ENCODE assay signal across 23 mouse cellular contexts in genomic region chr15:100415684-100416083, GRCm38 (mm10). TPM values are rescaled to one million over a fixed set of nuclear protein-coding genes. Genes with fewer than 3 reads are reported as not detected.
A peak's percentile ranks its signal among the peaks of the same experiment; 100 is the strongest.
DNase-seq lines count a peak whose midpoint lies in the region; ATAC-seq and TF ChIP-seq lines count a peak whose summit lies in the region.
"Had no signal": no experiment of that assay in that cellular context is flagged by ENCODE, and none has a peak within 500 bp of the region (broad histone marks: within the 10 kb centered on the region; RNA-seq: fewer than 3 reads in every experiment).

No protein-coding gene starts in this region.

- 0 out of 2 replicates have a peak overlapping the region, but pooled peaks have one; percentile 9 for H3K27ac ChIP-seq in kidney, postnatal 0 days
- no peak overlapping the region for H3K27ac ChIP-seq in stomach, postnatal 0 days (replicated peaks)
- H3K27ac ChIP-seq: embryonic facial prominence, embryonic 12.5 days; lung, embryonic 15.5 days; midbrain, embryonic 10.5 days had no signal

- ATAC-seq in kidney, postnatal 0 days (replicated peaks; ENCODE audit: low FRiP score, low read depth) = no peak
- ATAC-seq in stomach, postnatal 0 days (ENCODE audit: low FRiP score, low TSS enrichment) = 0 out of 2 replicates have a peak, but pooled peaks have one; percentile 56
- ATAC-seq in monocyte, adult 5-6 weeks (replicated peaks; ENCODE audit: insufficient number of reproducible peaks, low FRiP score, low TSS enrichment, poor library complexity, severe bottlenecking) = no peak
- ATAC-seq: inflammation-experienced regulatory T-cells, adult 6 months had no signal

- H3K4me1 ChIP-seq in kidney, postnatal 0 days (replicated peaks; ENCODE audit: insufficient read depth, low read length) = peaks cover 18% of the 10 kb centered on the region; the same call in 1 of the 2 replicates
- H3K4me1 ChIP-seq in stomach, postnatal 0 days (replicated peaks; ENCODE audit: control insufficient read depth, insufficient read depth) = no peaks in the 10 kb centered on the region

- H3K4me2 ChIP-seq in kidney, postnatal 0 days (ENCODE audit: low read length) = no peak overlapping the region
- H3K4me2 ChIP-seq in stomach, postnatal 0 days (replicated peaks; ENCODE audit: low read depth) = no peak overlapping the region
- H3K4me2 ChIP-seq: embryonic facial prominence, embryonic 12.5 days; lung, embryonic 15.5 days had no signal

- peak; percentile 19 to 28 for DNase-seq in cerebellum, postnatal 10 days
- DNase-seq in cerebellum, adult 8-10 months = no peak
- no peak for DNase-seq in kidney, postnatal 0 days (ENCODE audit: low spot score)
- DNase-seq in kidney, adult 8-10 months = no peak
- peak; percentile 59 for DNase-seq in testis, postnatal 10 days (ENCODE audit: low spot score)
- DNase-seq in testis, postnatal 14 days (ENCODE audit: low spot score) = no peak
- peak; percentile 67 for DNase-seq in stomach, postnatal 0 days (ENCODE audit: low spot score)
- DNase-seq: B cell, adult 2 months; gastrocnemius, postnatal 25 days; left cerebral cortex, postnatal 4 days; right cerebral cortex, adult 18-20 months had no signal

- no peak overlapping the region for H3K9ac ChIP-seq in kidney, postnatal 0 days (ENCODE audit: low read depth, low read length)
- no peak overlapping the region for H3K9ac ChIP-seq in stomach, postnatal 0 days (ENCODE audit: low read length)
- H3K9ac ChIP-seq: embryonic facial prominence, embryonic 12.5 days; lung, embryonic 15.5 days had no signal

- H3K4me3 ChIP-seq in kidney, postnatal 0 days (replicated peaks; ENCODE audit: low read depth, low read length) = no peak overlapping the region
- H3K4me3 ChIP-seq in stomach, postnatal 0 days (ENCODE audit: low read depth, low read length) = no peak overlapping the region
- H3K4me3 ChIP-seq: embryonic facial prominence, embryonic 12.5 days; lung, embryonic 15.5 days; midbrain, embryonic 10.5 days had no signal

- no peaks in the 10 kb centered on the region for H3K9me3 ChIP-seq in kidney, postnatal 0 days (replicated peaks; ENCODE audit: low read length)
- no peaks in the 10 kb centered on the region for H3K9me3 ChIP-seq in stomach, postnatal 0 days (ENCODE audit: control insufficient read depth, low read length)
- H3K9me3 ChIP-seq: embryonic facial prominence, embryonic 12.5 days; lung, embryonic 15.5 days; midbrain, embryonic 10.5 days had no signal

- no peak for TF ChIP-seq EP300 in stomach, postnatal 0 days (optimal IDR thresholded peaks at IDR 0.05)

- no peak for TF ChIP-seq CTCF in kidney, postnatal 0 days (IDR thresholded peaks at IDR 0.05; ENCODE audit: low read depth)
- no peak for TF ChIP-seq CTCF in stomach, postnatal 0 days (IDR thresholded peaks at IDR 0.05; ENCODE audit: low read depth)

- 84% methylated on average over 8 of the region's 8 CpGs for WGBS in kidney, postnatal 0 days
- WGBS in stomach, postnatal 0 days = 70% methylated on average over 8 of the region's 8 CpGs

- no peaks in the 10 kb centered on the region for H3K27me3 ChIP-seq in kidney, postnatal 0 days (ENCODE audit: insufficient read depth, low read length)
- H3K27me3 ChIP-seq in stomach, postnatal 0 days (ENCODE audit: control insufficient read depth, insufficient read depth, low read length) = no peaks in the 10 kb centered on the region
- H3K27me3 ChIP-seq: embryonic facial prominence, embryonic 12.5 days; lung, embryonic 15.5 days had no signal

- H3K36me3 ChIP-seq in kidney, postnatal 0 days (ENCODE audit: insufficient read depth, low read length) = no peaks in the 10 kb centered on the region
- H3K36me3 ChIP-seq in stomach, postnatal 0 days (ENCODE audit: control insufficient read depth, insufficient read depth, low read length) = no peaks in the 10 kb centered on the region
- H3K36me3 ChIP-seq: lung, embryonic 15.5 days had no signal

RNA-seq across cellular contexts. Expression of gene Gm5475, which starts 6.3 kb away (rescaled TPM):
- polyA plus RNA-seq in kidney, postnatal 0 days (2015; fragmentation: Nextera tagmentation; extraction: Ambion mirVana) = 1.3 and 1.5 TPM in 2 replicates
- polyA plus RNA-seq in stomach, postnatal 0 days (2015; fragmentation: Nextera tagmentation; extraction: Ambion mirVana) = 0.11 and 0.15 TPM in 2 replicates
- total RNA-seq in monocyte, adult 5-6 weeks (2017) = 0.49 TPM in 1 of 3 replicates, not detected in the others
- total RNA-seq: common myeloid progenitor, adult 5-6 weeks; gastrocnemius, postnatal 25 days; layer of hippocampus, postnatal 14 days; left cerebral cortex, postnatal 4 days had no signal
- polyA plus RNA-seq: hindbrain, embryonic 11.5 days; neural tube, embryonic 14.5 days; spleen, adult 2 months; urinary bladder, adult 2 months had no signal

RNA-seq across cellular contexts. Expression of gene Slc11a2, which starts 9.2 kb away (rescaled TPM):
- 28.1 and 33.2 TPM in 2 replicates for polyA plus RNA-seq in kidney, postnatal 0 days (2015; fragmentation: Nextera tagmentation; extraction: Ambion mirVana)
- polyA plus RNA-seq in stomach, postnatal 0 days (2015; fragmentation: Nextera tagmentation; extraction: Ambion mirVana) = 12.2 and 15.8 TPM in 2 replicates
- 5.1 to 17.3 TPM (median 9.7 TPM) in 3 replicates for total RNA-seq in monocyte, adult 5-6 weeks (2017)

RNA-seq across cellular contexts. Expression of gene Higd1c, which starts 51.3 kb away (rescaled TPM):
- polyA plus RNA-seq in kidney, postnatal 0 days (2015; fragmentation: Nextera tagmentation; extraction: Ambion mirVana) = 0.69 TPM in 1 of 2 replicates, not detected in the other
- not detected in 2 replicates for polyA plus RNA-seq in stomach, postnatal 0 days (2015; fragmentation: Nextera tagmentation; extraction: Ambion mirVana)
- total RNA-seq in monocyte, adult 5-6 weeks (2017) = not detected in 3 replicates
- total RNA-seq: common myeloid progenitor, adult 5-6 weeks; gastrocnemius, postnatal 25 days; layer of hippocampus, postnatal 14 days; left cerebral cortex, postnatal 4 days had no signal
- polyA plus RNA-seq: embryonic facial prominence, embryonic 12.5 days; hindbrain, embryonic 11.5 days; inflammation-experienced regulatory T-cells, adult 6 months; lung, embryonic 15.5 days; midbrain, embryonic 10.5 days; neural tube, embryonic 14.5 days; spleen, adult 2 months; testis, adult 2 months; urinary bladder, adult 2 months had no signal

RNA-seq across cellular contexts. Expression of gene Letmd1, which starts 53.1 kb away (rescaled TPM):
- 21.3 and 22.4 TPM in 2 replicates for polyA plus RNA-seq in kidney, postnatal 0 days (2015; fragmentation: Nextera tagmentation; extraction: Ambion mirVana)
- polyA plus RNA-seq in stomach, postnatal 0 days (2015; fragmentation: Nextera tagmentation; extraction: Ambion mirVana) = 9.8 and 10.9 TPM in 2 replicates
- total RNA-seq in monocyte, adult 5-6 weeks (2017) = 12.8 to 20.7 TPM (median 13.0 TPM) in 3 replicates

Comparison
In these comparisons a context has a peak if more than half of its experiments do, and no peak if none do; other contexts are left out.
1. DNase-seq: peak in cerebellum, postnatal 10 days (2 of 2), testis, postnatal 10 days (single experiment) and stomach, postnatal 0 days (single experiment); none in cerebellum, adult 8-10 months (single experiment), kidney, postnatal 0 days (single experiment), kidney, adult 8-10 months (0 of 2) and testis, postnatal 14 days (single experiment).